Mouse (Mus musculus): Measurements from ENCODE around the gene Rbp7.
"Not testable (repeated sequence)": the region's sequence is repeated elsewhere in the genome, so short reads cannot be mapped to it uniquely, and the experiment has no call there.

Gene Rbp7

GRCm38 (mm10) chr4:149454263-149454662, 515 bp downstream of the Rbp7 start:
- peak in 1 of 2 experiments; percentile 60 for DNase-seq

DNA sequence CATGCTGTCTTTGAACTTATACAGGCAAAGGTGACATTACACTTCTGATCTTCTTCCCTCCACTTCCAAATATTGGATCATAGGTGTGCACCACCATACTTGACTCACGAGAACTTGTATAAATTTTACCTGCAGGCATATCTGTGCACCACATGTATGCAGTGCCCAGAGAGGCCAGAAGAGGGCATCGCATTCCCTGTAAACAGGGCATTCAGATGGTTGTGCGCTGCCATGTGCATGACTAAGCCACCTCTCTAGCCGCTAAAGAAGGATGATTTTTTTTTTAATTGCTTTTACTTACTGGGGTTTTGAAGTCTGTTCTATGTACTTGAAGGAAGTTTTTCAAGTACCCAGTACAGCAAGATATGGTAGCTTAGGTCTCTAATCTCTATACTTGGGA, 1.1 kb downstream of the Rbp7 start:
- DNase-seq, result peak; percentile 41 to 80

- DNase-seq, result no peak
Observed at GRCm38 (mm10) chr4:149450636-149451035, 4.1 kb downstream of the Rbp7 start.

- DNase-seq, result no peak
Observed at GRCm38 (mm10) chr4:149446309-149446708, 8.5 kb downstream of the Rbp7 start.

DNA sequence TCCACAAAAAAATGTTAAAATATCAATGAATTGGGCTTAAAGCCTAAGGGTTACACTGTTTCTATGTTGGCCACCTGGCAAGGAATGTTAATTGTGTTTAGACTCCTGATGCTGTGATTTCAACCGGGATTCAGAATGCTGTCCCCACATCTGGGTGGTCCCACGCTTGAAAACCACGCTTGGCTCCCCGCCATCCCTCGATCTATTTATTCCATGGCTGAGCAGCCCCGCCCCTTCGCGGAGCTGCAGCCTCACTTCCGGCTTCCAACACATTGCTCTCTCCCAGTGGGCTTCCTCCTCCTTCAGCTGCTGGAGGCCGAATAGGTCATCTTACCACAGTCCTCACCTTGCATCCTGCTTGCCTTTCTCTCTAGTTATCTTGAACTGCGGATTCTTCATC, 8.9 kb downstream of the Rbp7 start:
- peak in 1 of 2 experiments; percentile 58 for DNase-seq

GRCm38 (mm10) chr4:149444964-149445701, 9.6 kb downstream of the Rbp7 start:
- DNase-seq, result peak; percentile 94

GRCm38 (mm10) chr4:149444465-149444864, 10.3 kb downstream of the Rbp7 start:
- no peak for DNase-seq

- DNase-seq, result peak in 1 of 2 experiments; percentile 26
Observed at GRCm38 (mm10) chr4:149442436-149442835, 12.3 kb downstream of the Rbp7 start.

DNA sequence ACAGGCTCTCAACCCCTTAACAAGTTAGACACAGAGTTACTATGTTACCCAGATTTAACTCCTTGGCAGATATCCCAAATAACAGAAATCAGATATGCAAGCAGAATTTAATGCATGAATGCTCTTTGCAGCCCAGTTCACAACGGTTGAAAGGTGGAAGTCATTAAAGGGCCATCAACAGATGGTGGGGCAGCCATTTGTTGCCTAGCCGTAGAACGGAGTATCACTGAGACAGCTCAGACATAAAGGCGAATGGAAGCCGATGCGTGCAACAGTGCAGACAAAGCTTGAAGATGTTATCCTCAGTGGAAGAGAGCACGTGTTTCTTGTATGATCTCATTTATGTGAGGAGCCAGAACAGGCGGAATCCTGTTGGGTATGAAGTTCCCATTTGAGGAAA, 14.2 kb downstream of the Rbp7 start:
- DNase-seq, result peak in 1 of 2 experiments; percentile 30

GRCm38 (mm10) chr4:149431887-149432286, 22.9 kb downstream of the Rbp7 start:
- not testable (repeated sequence) for DNase-seq

- DNase-seq, result no peak
Observed at GRCm38 (mm10) chr4:149429592-149429991, 25.2 kb downstream of the Rbp7 start.

DNA sequence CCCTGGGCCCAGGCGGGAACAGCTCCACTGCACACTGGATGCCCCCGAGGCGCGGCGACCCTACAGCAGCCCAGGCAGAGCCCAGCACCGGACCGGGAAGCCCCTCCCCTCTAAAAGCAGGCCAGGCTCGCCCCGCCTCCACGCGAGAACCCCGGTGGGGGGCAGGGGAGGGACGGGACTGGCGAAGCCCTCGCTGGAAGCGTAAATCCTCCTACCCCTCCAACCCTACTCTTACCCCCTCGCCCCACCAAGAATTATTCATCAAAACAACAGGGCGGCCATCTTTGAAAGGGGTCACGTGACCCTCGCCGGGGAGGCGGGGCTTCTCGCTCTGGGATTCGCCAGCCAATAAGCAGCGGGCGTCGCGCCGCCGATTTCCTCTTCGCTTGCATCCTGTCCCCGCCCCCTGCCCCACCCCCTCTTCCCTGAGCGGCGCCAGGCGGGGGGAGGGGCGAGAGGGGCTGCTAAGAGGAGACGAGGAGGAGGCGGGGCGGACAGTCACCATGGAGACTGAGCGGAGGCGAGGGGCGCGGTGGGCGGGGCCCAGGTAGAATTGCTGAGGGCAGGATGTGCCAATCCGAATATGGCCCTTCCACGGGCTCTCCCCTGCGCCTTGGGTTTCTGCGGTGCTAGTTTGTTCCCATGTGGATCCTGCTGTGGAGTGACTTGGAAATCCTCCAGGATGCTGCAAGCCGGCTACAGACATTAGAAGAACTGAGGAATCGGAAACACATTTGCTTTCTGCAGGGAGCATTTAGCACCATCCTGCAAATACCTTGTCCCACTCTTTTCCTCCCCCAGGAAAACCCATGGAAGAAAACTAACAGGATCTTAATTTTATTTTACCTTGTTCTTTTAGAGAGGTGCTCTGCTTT, 28.2 kb downstream of the Rbp7 start, which contains the start of gene Ube4b:
Ube4b (minus strand) TSS at position 425 of the 875 bp plus-strand sequence.
- peak; percentile 98 to 99 for DNase-seq

- peak; percentile 34 to 65 for DNase-seq
Observed at GRCm38 (mm10) chr4:149425801-149426292, 28.9 kb downstream of the Rbp7 start.

GRCm38 (mm10) chr4:149424755-149425154, 30.0 kb downstream of the Rbp7 start:
- DNase-seq, result no peak

DNA sequence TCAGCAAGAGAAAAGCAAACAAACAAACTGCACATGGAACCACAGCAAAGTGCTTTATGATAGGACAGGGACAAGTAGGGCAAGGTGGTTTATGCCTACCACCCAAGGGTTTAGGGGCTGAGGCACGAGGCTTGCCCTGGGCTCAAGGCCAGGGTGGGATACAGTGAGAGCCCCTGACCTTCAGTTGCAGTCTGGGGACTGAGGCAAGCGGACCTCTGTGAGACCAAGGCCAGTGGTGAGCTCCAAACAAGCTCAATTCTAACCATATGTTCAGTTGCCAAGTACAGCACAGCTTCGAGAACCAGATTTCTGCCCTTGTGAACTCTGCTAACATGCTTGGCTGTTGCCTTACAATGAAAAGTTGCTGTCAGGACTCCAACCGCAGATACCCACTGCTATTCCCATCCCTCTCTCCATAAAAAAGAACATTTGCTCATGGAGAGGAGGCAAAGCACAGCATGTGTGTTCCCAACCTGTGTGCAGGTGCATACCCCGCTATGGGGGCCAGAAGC, 36.9 kb downstream of the Rbp7 start:
- no peak for DNase-seq

GRCm38 (mm10) chr4:149416986-149417385, 37.8 kb downstream of the Rbp7 start:
- no peak for DNase-seq

- peak in 1 of 2 experiments; percentile 51 for DNase-seq
Observed at GRCm38 (mm10) chr4:149416417-149416816, 38.4 kb downstream of the Rbp7 start.

- peak; percentile 52 to 85 for DNase-seq
Observed at GRCm38 (mm10) chr4:149415651-149416169, 39.1 kb downstream of the Rbp7 start.

- no peak for DNase-seq
Observed at GRCm38 (mm10) chr4:149414259-149414658, 40.5 kb downstream of the Rbp7 start.

DNA sequence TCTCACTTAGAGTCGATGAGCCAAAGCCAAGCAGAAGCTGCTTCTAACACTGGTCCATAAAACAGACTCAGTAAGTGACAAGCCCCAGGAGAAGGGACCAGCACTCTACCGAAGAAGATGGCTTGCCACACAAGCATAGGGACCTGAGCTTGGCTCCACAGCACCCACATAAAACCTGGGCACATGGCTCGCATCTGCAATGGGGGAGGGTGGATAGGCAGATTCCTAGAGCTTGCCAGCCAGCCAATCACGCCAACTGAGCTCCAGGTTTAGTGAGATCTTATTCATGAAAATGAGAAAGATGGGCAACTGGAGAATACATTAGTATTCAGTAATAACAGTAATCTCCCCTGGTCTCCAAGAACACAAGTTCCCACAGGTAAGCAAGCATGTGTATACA, 45.0 kb downstream of the Rbp7 start:
- DNase-seq, result no peak

- DNase-seq, result no peak
Observed at GRCm38 (mm10) chr4:149408331-149408730, 46.4 kb downstream of the Rbp7 start.

- DNase-seq, result peak; percentile 64 to 78
Observed at GRCm38 (mm10) chr4:149407461-149407860, 47.3 kb downstream of the Rbp7 start.
